Mouse (Mus musculus) spleen, embryonic (tissue): ENCODE data around the gene Slc24a3.

Source experiments
- CTCF ChIA-PET: fragments of 350-600 bp; sonication (Branson Sonifier 250); formaldehyde crosslinking; loops from one replicate; lab custom pipeline; 2022; lab: Charles Lee

Gene Slc24a3

DNA sequence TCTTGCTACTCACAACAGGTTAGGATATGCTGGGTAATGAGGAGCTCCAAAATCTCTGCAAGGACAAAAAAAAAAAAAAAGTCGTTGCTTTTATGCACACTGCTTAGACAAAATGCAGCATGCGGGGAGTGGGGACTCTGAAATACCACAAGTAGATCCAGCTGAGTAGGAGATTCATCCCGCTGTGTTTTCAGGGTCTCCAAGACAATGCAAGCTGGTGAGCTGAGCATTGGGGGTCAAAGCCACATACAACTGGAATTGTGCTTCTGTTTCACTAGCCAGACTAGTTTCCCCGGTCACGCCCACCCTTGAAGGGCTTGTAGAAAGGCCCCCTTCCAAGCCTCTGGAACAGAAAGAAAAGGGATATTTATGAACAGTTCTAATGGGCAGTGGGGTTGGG is 270.8 kb downstream of the Slc24a3 start:
- CTCF ChIA-PET: no interaction called here

DNA sequence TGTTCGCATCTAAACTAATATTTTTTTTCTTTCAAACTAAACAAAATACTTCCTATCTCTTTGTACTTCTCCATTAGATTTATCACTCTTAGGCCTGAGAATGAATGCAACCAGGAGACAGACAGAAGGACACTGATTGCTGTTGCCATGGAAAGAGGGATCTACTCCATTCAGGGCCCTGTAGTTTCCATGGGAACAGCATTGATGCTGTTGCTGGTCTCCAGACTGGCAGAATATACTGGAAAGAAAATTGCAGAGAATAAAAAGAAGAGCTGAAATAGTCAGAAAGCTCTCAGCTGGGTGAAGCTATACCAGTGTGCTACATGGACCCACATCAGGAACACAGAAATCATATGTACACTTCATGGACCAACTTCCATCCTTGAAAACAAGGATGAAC is 272.2 kb downstream of the Slc24a3 start:
- CTCF ChIA-PET: interaction anchor here (0.9 kb wide), 1 partner anchor 102 kb away, joined by 4 read pairs; no protein-coding TSS in a partner anchor

DNA sequence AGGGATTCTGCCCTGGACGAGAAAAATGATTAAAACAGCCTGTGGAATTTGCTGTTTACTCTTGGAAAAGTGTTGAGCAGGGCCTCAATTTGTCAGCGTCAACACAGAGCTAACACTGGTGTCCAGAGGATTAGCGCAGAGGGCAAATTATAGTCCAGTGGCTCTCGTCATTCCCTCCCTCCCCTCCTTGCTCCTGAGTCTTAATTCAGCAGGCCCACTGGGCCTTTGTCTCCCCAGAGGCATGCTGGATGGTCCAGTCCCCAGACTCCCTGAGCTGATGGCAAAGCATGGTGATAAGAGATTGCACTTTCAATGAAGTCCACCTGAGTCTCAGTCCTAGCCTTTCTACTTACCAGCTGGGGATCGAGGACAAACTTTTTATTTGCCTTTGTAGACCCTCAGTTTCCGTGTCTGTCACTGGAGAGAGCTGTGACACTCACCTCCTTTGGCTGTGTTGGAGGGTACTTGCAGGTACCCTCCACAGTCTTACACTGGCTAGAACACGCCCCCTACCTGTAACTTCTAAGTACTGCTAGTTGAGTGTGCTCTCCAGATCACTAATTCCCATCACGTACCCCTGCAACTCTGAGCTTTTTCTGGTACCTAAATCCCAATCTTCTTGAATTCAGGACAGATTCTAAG is 289.7 kb downstream of the Slc24a3 start:
- CTCF ChIA-PET: no interaction called here

DNA sequence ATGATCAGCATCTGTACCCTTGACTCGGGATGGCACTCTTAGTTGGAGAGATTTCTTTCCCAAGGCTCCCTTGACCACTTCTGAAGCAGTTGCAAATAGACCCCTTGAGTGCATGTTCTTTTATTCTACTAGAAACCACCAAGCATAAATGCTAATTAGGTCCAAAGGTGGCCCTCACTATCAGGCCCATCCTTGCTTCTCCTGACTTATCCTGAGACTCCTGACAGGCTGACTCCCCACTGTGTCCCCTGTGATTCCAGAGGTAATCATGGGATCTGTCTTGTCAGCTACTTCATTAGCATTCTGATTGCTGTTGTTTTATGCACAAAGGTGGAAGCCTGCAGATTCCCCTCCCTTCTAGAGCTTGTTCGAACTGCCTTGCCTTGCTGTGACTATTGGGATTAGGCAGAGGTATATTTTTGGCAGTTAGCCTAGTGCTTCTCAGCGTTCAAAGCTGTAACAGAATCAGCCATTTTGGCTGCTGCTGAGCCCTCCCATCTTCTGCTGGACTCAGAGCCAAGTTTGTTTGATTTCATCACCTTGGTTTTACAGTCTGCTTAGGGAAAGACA is 293.4 kb downstream of the Slc24a3 start:
- CTCF ChIA-PET: no interaction called here

DNA sequence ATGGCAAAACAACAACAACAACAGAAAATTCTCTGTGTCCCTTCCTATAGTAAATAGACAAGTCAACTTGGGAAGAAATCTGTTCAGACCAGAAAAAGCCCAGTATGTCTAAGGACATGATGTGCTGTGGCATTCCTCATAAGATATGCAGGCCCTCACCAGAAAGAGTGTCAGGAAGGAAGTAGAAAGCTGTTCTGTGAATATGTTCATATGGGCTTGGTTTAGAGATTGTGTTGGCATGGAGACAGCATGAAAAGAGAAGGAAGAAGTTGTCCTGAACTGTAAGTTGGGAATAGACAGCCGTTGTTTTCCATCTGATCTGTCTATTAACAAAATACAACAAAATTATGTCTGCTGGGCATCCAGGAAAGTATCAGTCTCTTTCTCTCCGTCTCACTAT is 294.7 kb downstream of the Slc24a3 start:
- CTCF ChIA-PET: no interaction called here

DNA sequence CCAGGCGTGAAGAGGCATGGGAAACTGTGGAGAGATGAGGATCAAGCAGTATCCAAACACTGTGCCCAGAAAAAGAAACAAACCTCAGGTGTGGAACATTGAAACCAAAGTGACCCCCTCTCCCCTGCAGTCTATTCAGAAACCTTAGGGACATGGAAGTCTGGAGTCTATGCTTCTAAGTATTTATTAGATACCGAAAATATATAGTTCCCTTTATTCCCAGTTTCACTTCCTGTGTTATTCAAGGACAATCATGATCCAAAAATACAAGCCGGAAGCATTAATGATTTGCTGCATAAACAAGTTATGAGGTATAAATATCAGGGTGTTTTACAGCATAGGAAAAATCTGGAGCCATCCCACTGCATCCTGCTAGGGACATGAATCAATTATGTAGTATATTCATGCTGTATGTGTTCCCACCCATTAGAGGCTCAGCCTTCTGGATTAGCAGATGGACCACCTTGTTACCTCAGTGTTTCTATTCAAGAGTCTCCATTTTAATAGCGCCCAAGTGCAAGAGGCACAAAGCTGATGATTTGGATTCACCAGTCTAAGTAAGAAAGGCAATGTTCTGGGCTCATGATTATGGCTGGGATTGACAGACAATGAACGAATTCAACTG is 301.3 kb downstream of the Slc24a3 start:
- CTCF ChIA-PET: no interaction called here

DNA sequence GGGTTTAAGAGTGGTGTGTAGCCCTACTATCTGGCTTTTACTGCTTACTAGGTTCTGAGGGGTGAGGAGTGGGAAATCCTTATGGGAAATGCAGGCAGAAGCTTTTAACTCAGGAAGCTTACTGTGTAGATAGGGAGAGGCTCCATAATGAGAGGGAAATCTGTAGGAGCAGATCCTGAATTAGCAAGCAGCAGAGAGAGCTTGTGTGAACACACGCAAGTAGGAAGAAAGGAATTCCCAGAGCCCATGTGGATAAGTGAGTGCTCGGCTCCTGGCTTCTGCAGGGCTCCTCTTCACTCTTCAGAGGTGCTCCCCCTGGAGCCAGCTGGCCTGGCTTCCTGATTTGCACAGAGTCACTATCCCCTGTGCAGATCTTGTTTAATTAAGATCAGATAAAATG is 309.9 kb downstream of the Slc24a3 start:
- CTCF ChIA-PET: no interaction called here

DNA sequence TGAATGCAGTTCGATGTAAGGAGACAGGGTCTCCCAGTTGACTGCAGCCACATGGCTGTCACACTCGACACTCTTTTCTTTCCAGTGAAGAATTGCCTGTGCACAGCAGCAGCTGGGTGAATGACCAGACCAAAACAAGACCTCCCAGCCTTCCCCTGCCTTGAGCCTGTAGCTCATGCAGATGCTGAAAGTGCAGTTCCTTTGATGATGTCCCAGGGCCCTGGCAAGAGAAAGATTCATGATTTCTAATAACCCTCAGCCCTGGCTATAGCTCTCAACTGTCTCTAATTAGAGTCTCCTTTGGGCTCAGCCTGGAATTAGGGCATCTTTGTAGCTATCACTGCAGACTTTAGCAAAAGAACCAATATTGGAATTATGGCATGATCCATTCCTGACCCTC is 312.1 kb downstream of the Slc24a3 start:
- CTCF ChIA-PET: no interaction called here

DNA sequence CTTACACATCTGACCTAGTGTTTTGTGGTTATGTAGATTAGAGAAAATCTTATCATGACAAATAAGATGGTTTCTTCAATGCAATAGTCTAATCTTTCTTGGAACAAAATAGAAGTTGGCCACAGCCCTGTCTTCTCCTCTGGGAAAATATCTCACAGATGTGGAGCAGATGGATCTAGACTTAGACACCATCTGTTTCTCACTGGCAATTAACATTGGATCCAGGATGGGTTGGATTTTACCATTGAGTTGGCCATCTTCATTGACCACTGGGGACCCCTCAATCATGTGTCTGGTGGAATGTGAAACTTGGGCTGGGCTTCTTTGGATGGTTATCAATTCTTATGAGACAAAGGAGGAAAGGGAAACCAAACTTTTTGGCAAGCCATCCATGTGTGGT is 332.7 kb downstream of the Slc24a3 start:
- CTCF ChIA-PET: no interaction called here

DNA sequence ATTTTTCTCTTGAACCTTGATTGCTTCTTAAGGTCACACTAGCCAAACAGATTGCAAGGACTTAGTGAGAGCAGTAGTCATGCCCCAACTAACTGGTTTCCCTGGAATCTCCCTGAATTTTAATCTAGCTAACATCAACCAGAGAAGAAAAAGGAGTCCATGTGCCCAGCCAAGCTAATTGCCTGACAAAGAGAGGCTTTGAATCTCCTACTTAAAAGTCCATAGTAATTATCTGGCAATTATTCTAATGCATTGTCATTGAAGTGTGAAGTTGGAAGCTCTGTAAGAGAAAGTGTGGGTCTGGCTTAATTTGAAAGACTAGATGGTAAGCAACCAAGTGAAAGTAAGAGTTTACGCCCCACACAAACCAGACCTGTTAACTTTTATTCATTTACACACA is 333.9 kb downstream of the Slc24a3 start:
- CTCF ChIA-PET: no interaction called here

DNA sequence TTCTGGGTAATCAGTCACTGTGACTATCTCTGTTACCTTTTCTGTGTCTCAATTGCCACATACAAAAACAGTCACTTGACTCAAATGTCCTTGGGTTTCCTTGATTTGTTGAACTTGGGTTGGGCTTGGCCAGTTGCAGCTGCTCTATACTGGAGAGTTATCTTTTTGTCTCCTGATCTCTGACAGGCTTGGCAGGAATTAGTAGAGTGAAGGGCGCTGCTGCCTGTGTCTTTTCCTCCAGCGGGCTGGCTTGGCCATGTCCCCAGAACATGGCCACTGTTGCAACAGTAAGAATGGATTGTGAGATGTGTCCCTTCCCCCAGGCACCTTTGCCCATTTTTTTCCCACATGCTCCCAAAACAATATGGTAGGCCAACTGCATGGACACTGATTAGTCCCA is 340.1 kb downstream of the Slc24a3 start:
- CTCF ChIA-PET: no interaction called here

DNA sequence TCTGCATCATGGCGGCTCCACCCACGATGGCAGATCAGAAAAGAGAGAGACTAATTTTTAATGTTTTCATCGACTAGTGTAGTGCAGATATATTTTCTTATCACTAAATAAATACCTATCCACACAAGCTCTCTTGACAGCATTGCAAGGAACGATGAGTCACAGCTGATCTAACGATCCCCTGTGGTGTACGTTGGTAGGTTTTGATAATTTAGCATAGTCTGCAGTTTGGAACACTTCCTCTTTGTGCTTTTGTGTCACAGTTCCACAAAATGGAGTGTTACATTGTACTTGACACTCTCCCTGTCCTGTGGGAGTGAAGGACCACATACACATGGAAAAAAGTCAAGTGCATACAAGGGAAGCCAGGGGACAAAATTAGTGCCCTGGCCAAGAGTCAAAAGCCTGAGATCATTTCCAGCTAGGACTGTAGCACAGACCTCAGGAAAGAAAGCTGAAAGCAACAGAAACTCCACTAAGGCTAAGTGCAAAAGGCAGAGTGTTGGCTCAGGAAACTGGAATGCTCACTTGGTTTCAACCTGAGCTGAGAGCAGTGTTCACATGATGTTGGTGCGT is 343.2 kb downstream of the Slc24a3 start:
- CTCF ChIA-PET: no interaction called here

DNA sequence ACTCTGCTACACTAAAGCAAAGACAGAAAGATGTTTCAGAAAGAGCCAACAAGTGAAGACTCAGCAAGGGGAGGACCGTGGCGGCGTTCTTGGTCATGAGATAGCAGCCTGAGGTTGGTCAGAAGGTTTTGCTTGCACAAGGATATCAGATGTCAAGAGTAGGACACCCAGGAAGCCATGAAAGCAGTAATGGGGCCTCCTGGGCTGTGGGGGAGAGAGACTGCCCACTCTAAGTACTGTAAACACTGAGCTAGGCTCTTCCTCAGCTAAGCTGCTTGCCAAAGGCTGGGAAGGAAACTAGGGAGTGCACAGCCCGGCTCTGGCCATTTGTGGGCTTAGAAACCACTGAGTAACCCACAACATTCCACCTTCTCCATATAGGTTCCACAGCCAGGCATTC is 348.4 kb downstream of the Slc24a3 start:
- CTCF ChIA-PET: no interaction called here

DNA sequence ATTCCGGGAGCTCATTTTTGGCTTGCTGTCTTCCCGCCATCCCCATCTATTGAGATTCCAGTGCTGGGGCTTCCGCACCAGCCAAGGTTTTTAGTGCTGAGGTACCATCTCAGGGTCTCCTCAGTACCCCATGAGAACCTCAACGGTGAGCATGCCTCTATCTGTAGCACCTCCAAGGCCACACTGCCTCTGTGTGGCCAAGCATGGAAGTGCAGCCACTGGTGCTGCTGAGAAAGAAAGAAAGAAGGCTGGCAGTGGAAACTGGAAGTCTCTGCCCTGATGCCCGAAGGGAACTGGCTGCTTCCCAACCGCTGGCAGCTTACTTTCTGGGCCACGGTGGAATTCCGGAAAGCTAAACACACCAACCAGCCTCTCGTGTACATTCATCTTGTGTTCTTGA is 349.8 kb downstream of the Slc24a3 start:
- CTCF ChIA-PET: no interaction called here

DNA sequence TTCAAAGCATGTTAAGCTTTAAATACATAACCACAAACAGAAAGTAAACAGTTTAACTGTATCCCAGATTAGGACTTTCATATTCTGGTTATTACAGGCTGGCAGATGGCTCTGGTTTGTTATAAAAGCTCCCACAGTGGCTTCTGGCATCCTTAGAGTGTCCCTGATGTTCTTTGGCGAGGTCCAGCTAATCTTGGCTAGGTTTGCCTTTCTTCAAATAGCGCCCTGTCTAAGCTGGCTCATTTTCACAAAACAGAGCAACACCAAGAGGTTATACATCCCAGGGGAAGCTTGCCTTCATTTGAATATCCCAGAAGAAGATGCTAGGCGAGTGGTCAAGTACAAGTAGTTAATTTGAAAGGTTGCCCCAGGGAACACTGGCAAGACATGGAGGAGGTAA is 354.5 kb downstream of the Slc24a3 start:
- CTCF ChIA-PET: no interaction called here

DNA sequence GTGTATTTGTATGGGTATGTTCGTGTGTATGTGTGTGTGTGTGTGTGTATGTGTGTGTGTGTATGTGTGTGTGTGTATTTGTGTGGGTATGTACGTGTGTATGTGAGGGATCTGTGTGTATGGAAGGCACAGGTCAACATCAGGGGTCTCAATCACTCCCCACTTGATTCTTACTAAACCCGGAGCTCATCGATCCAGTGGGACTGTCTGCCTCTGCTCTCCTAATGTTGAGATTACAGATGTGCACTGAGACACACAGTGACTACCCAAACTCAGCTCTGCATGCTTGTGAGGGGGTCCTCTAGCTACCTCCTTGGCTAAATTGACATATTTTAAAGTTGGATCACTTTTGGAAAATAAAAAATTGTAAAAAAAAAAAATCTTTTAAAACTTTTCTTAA is 355.8 kb downstream of the Slc24a3 start:
- CTCF ChIA-PET: interaction anchor here (0.6 kb wide), 1 partner anchor 762 kb away, joined by 3 read pairs; no protein-coding TSS in a partner anchor

DNA sequence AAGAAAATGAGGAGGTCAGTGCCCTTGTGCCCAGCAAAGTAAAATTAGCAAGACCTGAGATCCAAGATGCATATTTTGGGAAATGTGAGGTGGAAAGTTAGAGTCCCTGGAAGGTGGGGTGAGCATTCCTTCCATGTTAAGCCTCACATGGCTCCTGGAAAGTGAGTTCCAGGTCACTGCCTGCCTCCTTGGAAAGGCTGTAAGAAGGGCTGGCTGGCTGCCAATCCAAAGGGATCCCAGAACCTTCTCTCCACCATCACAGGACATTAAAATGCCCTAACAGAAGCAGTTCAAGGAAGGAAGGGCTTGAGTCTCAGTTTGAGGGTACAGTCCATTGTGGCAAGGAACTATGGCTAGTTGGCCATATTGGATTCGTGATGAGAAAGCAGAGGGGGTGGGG is 359.6 kb downstream of the Slc24a3 start:
- CTCF ChIA-PET: no interaction called here

DNA sequence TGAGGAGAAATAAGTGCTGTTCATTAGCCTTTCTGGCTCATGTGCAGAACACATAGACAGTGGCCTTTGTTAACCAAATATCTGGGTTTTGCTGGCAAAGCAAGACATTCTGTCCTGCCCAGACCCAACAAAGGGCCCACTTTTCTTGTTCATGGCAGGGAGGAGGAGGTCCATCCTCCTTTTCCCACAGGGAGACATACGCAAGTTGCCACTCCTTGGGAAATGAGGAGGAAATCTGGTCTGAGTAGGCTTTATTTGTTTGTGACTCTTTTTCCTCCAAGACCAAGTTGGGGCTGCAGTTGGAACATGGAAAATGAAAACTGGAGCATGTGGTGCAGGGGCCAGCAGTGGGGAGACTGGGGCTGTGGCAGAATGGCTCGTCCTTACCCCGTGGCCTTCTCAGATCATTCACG is 363.4 kb downstream of the Slc24a3 start:
- CTCF ChIA-PET: no interaction called here

DNA sequence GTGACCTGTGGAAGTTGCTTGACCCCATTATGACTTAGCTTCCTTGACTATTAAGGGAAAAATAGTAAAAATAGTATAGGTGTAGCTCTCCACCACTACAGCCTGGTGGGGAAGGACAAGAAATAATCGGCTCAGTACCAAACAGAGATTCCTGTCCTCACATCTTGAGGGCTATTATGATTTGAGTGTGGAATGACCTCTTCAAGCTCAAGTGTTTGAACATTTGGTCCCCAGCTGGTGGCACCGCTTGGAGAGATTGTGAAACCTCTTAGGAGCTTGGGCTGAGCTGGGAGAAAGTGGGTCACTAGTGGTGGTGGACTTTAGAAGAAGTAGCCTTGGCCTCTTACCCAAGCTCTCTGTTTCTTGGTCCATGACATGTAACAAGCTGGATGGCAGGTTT is 365.5 kb downstream of the Slc24a3 start:
- CTCF ChIA-PET: no interaction called here

DNA sequence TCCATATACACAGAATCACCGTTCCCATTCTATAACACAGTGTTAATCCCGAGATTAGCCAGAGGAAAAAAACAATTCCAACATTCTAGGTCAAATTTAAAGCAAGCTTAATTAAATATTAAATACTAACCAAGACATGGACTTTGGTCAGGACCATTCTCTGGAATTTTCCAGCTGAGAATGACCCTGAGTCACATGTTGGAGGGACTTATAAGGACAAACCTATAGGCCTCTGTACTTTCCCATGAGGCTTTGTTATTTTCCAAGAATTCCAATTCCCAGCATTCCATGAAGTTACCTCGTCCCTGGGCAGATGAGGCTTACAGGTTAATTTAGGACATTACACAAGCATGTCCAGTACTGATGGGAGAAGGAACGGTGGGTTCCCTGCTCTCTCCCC is 367.8 kb downstream of the Slc24a3 start:
- CTCF ChIA-PET: no interaction called here

DNA sequence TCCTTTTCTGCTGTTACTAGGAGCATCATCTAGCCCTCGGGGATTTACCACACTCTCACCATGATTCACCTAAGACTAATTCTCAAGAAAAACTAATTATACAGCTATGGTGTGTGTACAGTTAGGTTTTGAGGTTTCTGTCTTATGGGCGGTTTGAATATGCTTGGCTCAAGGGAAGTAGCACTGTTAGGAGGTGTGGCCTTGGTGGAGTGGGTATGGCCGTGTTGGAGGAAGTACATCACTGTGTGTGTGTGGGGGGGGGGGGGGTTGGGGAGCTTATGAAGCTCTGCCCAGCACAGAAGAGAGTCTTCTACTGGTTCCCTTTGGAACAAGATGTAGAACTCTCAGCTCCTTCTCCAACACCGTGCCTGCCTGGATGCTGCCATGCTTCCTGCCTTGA is 368.2 kb downstream of the Slc24a3 start:
- CTCF ChIA-PET: no interaction called here

DNA sequence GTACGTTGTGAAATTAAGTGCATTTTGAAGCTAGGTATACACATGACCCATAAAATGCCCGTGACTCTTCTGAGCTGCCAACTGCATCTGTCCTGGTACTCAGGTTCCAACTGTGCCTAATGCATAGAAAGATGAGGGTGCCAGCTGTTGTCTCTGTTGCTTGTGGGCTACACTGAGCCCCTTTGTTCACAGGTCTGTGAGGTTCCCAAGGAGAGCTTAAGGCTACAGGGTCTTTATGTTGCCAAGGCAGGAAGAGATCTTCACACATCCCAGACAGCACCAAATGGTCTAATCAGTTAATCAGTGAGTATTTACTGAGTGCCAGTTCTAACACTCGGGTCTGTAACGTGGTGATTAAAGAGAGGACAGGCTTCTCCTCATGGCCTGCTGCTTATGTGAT is 369.4 kb downstream of the Slc24a3 start:
- CTCF ChIA-PET: no interaction called here

DNA sequence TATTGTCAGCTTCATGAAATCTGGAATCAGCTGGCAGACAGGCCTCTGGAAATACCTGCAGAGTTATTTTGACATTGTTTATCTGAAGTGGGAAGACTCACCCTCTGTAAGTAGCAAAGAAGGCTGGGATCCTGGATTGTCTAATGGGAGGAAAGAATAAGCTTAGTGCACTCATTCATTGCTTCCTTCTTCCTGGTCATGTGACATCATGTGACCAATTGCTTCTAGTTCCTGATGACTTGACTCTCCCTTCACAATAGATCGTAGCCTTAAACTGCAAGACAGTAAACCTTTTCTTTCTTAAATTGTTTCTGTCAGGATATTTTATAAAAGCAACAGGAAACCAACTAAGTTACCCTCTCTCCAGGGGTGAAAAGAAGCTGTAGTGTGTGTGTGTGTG is 374.1 kb downstream of the Slc24a3 start:
- CTCF ChIA-PET: interaction anchor here (0.5 kb wide), 1 partner anchor 102 kb away, joined by 4 read pairs; no protein-coding TSS in a partner anchor
